Mouse (Mus musculus): ENCODE data around the gene Mynn.
"Not testable (repeated sequence)": the region's sequence is repeated elsewhere in the genome, so short reads cannot be mapped to it uniquely, and the experiment has no call there.

Gene Mynn

GRCm38 (mm10) chr3:30602065-30602739 lies at the start of gene Mynn:
Gene Mynn, plus strand, starts transcription at chr3:30602065.
- peak; percentile 96 to 97 for DNase-seq

- DNase-seq = no peak
These were observed 48.1 kb upstream of the Mynn start for GRCm38 (mm10) chr3:30553741-30554140.

- DNase-seq = no peak
These were observed 41.1 kb upstream of the Mynn start for GRCm38 (mm10) chr3:30560677-30561314.

GRCm38 (mm10) chr3:30566333-30566732 lies 35.5 kb upstream of the Mynn start:
- not testable (repeated sequence) for DNase-seq

GRCm38 (mm10) chr3:30573549-30573948 lies 28.3 kb upstream of the Mynn start:
- no peak for DNase-seq

GRCm38 (mm10) chr3:30588865-30589264 lies 13.0 kb upstream of the Mynn start:
- DNase-seq = no peak

GRCm38 (mm10) chr3:30592418-30592853 lies 9.4 kb upstream of the Mynn start:
- DNase-seq = peak in 1 of 2 experiments; percentile 23

GRCm38 (mm10) chr3:30593719-30594485 lies 8.0 kb upstream of the Mynn start:
- peak in 1 of 2 experiments; percentile 15 for DNase-seq

- DNase-seq = peak; percentile 31 to 53
These were observed 6.6 kb upstream of the Mynn start for GRCm38 (mm10) chr3:30595111-30595832.

GRCm38 (mm10) chr3:30597271-30597670 lies 4.6 kb upstream of the Mynn start:
- no peak for DNase-seq

- DNase-seq = peak; percentile 12 to 38
These were observed 1.9 kb upstream of the Mynn start, which contains the start of gene Actrt3 for GRCm38 (mm10) chr3:30599711-30600545. Gene Actrt3, minus strand, starts transcription at chr3:30599939.

- DNase-seq = peak; percentile 26
These were observed 1.1 kb upstream of the Mynn start for GRCm38 (mm10) chr3:30600717-30601116.

GRCm38 (mm10) chr3:30601175-30601574 lies 690 bp upstream of the Mynn start:
- peak; percentile 78 to 88 for DNase-seq

- no peak for DNase-seq
These were observed 228 bp upstream of the Mynn start for GRCm38 (mm10) chr3:30601610-30602064.

- DNase-seq = peak in 1 of 2 experiments; percentile 87
These were observed 854 bp downstream of the Mynn start for GRCm38 (mm10) chr3:30602740-30603098.

GRCm38 (mm10) chr3:30603256-30603655 lies 1.4 kb downstream of the Mynn start:
- no peak for DNase-seq

GRCm38 (mm10) chr3:30608999-30609398 lies 7.1 kb downstream of the Mynn start:
- no peak for DNase-seq

GRCm38 (mm10) chr3:30610930-30611329 lies 9.1 kb downstream of the Mynn start:
- DNase-seq = no peak

GRCm38 (mm10) chr3:30620132-30620531 lies 18.3 kb downstream of the Mynn start:
- no peak for DNase-seq

GRCm38 (mm10) chr3:30633681-30634080 lies 31.8 kb downstream of the Mynn start:
- DNase-seq = no peak

- DNase-seq = no peak
These were observed 33.8 kb downstream of the Mynn start for GRCm38 (mm10) chr3:30635629-30636028.

GRCm38 (mm10) chr3:30644207-30644606 lies 42.3 kb downstream of the Mynn start, which contains the start of gene Lrriq4:
Gene Lrriq4, plus strand, starts transcription at chr3:30644507.
- no peak for DNase-seq

All from lung, postnatal 4 days (tissue).